Mouse (Mus musculus): ENCODE data around the gene Slc39a7.

Slc39a7 gene

DNA sequence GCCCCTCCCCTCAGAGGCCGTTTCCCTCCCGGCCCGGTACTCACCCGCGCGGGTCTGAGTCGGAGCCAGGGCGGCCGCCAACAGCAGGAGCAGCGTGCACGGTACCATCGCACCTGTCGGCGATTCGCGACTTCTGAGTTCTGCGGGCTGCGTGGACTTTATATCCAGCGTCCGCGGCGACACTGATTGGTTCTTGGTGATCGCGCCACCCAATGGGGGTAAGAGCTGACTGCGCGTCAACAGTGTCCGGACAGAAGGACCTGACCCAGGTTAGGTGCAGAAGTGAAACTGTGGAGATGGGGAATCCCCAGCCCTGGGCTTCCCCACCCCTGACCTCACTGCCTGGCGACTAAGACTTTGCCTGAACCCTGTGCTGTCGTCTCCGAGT lies 31.3 kb downstream of the Slc39a7 start, which contains the start of gene H2-K1:
TSS of gene H2-K1 (minus strand) at position 198 of the 388 bp plus-strand sequence.
- WGBS = 3% methylated on average over 30 of the region's 30 CpGs

DNA sequence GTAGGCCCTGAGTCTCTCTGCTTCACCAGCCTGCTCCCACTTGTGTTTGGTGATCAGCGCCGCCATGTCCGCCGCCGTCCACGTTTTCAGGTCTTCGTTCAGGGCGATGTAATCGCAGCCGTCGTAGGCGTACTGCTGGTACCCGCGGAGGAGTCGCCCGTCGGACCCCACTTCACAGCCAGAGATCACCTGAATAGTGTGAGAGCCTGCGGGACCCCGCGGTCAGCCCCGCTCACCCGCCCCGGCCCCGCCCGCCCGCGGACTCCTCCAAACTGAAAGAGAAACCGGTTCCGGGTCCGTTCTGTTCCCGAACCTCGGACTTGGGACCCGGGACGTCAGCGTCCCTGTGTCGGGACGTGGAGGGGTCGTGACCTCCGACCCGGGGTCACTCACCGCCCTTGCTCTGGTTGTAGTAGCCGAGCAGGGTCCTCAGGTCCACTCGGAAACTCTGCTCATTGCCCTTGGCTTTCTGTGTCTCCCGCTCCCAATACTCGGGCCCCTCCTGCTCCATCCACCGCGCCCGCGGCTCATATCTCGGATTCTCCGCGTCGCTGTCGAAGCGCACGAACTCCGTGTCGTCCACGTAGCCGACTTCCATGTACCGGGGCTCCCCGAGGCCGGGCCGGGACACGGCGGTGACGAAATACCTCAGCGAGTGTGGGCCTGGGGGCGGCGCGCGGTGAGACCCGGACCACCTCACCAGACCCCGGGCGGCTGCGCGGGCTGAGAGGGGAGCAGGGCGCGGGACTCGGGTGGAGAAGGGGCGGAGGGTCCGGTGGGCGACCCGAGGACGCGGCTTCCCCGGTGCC lies 31.9 kb downstream of the Slc39a7 start:
- WGBS = 2% methylated on average over 86 of the region's 87 CpGs

DNA sequence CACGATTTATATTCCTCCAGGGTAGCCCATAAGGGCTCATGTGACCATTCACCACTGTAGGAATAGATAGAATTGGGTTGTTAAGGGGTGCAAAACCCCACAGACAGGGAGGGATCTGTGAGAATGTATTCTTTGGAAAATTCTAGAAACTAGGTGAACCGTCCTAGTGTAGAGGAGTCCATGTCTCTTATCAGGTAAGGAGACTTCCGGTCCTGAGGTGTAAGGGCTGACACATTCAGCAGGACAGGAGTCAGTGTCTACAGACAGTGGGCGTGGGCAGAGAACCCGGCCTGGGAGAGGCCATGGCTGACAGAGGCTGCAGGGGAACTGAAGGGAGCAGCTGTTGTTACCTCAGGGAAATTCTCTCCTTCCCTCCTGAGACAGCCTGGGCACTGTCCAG lies 32.8 kb downstream of the Slc39a7 start:
- WGBS = 77% methylated on average over 5 of the region's 5 CpGs

DNA sequence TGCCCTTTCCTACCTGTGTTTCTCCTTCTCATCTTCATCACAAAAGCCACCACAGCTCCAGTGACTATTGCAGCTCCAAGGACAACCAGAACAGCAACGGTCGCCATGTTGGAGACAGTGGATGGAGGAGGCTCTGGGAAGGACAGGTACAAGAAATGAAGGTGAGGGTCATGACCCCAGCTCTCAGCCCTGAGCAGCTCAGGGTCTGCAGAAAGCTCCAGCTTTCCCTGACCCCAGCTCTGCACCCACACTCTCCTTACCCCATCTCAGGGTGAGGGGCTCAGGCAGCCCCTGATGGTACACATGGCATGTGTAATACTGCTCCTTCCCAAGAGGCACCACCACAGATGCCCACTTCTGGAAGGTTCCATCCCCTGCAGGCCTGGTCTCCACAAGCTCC lies 34.5 kb downstream of the Slc39a7 start:
- 96% methylated on average over 2 of the region's 2 CpGs for WGBS

DNA sequence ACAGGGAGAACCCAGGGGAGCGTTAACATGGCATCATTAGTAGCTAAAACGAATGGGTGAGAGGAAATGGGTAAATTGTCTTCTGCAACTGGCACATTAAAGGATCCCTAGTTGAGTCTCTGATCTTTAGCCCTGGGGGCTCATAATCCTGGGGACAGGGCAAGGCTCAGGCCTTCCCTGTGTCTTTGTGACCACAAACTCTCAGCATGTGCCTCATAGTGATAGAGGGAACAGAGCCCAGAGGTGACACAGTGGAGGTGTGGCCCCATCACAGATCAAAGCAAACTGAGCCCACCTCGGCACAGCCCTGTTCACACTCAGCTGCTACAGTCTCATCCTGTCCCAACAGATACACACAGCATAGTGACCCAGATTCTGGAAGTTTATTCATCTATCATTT lies 35.8 kb downstream of the Slc39a7 start:
- 86% methylated on average over 3 of the region's 3 CpGs for WGBS

DNA sequence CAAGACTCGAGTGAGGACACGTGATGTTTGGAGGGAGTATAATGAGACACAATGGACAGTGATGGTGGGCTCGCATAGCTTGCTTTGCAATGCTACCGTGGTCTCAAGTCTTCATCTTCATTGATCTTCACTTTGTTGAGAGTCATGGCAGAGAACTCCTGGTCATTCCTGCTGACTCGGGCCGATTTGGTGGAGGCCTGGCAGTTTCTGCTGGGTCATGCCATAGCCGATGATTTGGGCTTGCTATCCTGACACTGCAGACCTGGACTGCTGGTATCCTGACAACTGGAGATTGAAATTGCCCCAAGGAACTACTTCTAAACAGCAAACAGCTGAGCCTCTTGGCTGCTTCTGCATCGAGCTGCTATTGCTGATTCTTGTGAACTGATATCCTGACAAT lies 36.5 kb downstream of the Slc39a7 start:
- 94% methylated on average over 8 of the region's 8 CpGs for WGBS

DNA sequence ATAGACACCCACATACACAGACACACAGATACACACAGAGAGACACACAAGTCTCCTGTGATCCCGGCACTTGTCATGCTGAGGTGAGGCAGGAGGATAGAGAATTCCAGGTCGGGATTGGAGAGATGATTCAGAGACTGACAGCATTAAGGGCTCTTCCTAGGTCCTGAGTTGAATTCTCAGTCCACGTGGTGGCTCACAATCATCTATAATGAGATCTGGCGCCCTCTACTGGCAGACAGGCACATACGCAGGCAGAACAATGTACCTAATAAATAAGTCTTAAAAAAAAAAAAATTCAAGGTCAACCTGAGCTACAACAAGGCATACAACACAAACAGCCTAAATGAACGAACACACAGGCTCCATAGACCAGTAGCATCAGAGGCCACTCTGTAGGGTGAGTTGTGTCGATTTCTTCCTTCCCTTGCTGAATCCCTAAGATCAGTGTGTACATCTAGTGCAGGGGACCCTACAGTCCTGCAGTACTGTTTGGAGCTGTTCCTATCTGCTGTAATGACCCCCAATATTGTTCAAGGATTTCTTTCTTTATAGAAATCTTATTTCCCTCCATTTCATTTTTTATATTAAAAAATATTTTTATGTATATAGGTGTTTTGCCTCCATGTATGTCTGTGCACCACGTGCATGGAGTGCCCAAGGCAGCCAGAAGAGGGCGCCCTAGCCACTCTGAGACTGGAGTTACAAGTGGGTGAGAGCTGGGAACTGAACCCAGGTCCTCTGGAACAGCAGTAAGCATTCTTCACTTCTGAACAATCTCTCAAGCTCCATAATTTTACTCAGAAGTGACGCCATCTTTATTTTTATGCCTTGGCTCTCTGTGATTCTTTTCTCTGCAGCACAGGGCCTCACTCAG lies 39.5 kb downstream of the Slc39a7 start:
- WGBS = 31% methylated on average over 10 of the region's 10 CpGs

DNA sequence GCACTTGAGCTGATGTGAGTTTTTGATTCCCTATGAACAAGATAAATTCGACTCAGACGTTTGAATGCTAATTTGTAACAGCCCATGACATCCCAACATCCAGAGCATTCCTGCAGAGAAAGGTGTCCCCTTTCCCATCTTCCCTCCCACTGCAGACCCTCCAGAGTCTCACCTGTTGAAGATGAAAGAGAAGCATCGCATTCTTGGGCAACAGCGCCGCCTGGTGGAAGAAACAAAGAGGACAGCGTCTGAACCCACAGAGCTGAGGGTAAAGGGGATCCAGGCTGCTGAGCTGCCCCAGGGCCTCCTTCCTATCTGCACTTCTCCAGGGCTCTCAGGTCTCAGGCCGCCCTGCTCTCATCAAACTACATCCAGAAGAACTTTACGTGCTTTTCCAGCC lies 49.3 kb downstream of the Slc39a7 start:
- 11% methylated on average over 8 of the region's 8 CpGs for WGBS

DNA sequence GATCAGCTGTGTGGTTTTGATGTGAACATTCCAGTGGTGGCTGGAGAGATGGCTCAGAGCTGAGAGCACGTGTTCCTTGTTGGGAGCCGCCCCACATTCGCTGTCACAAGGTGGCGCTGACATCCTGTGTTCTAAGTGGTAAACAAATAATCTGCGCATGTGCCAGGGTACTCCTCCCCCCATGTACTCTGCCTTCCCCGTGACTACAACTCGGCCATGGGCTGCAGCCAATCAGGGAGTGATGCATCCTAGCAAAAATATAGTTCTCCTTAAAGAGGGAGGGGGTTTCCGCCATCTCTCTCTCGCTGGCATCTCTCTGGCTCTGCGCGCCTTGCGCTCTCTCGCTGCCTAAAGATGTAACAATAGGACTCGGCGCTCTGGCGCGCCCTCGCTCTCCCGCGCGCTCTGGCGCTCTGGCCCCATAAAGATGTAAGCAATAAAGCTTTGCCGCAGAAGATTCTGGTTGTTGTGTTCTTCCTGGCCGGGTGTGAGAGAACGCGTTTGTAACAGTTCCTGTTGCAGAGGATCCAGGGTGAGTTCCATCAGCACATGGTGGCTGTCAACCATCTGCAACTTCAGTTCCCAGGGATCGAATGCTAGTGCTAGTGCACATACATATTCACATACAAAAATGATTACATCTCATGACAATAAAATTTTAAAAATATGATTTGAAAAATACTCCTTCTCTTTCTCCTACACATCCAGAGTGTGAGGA lies 50.1 kb downstream of the Slc39a7 start:
- WGBS = under 1% methylated on average over 27 of the region's 27 CpGs

DNA sequence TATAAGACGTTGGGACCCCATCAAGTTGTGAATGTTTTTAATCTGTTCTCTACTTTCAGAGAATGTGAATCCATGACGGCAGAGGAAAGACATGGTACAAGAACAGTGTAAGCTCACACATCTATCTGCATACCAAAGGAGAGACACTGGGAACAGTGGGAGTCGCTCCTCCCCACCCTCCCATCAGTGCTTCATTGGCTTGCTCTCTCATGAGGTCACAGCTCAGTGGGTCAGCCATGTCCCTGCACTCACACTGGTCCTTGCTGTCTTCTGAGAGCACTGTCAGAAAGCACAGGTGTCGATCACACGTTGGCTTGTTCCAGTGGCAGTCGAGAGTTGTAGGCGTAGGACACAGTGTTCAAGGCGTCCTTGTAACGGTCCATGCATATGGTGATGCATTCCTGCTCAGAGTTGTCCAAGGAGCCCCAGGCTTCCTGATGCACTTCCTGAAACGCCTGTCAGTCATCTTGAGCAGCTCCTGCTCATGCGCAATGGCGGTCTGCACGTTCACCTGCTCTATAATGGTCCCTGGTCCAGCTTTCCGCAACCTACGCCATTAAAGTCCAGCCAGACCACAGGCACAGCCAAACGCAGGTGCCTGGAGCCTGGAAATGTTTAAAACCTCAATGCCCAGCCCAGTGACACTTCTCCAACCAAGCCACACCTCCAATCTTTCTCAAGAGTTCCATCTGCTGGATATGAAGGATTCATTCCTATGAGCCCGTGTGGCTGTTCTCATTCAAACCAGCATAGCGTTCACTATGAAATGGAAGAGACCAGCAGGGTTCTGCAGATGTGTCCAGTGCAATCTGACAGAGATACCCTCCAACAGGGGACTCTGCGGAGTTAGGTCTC lies 51.1 kb downstream of the Slc39a7 start:
- WGBS = 75% methylated on average over 19 of the region's 19 CpGs

DNA sequence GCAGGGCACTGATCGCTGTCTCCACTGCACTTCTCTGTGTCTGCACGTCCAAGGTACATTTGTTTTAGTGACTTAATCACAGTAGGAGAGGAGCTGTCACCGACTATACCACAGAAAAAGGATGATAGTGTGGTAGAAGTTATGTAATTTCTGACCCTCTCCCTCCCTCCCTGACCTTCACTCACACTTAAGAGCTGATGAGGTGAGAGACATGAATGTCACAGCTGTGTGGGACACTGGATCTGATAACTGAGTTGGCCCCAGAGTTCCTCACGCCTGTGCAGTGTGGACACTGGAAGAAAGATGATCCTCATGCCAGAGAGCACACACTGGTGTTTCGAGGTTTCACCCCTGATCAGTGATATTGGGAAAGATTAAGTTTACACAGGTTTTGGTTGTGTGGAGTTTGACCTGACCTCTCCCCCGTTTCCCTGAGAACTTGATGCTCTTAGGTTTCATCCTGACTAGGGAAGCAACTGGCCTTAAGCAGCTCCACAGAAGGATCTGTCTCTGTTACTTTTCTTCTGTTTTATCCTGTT lies 51.9 kb downstream of the Slc39a7 start:
- 85% methylated on average over 6 of the region's 6 CpGs for whole genome bisulfite sequencing

DNA sequence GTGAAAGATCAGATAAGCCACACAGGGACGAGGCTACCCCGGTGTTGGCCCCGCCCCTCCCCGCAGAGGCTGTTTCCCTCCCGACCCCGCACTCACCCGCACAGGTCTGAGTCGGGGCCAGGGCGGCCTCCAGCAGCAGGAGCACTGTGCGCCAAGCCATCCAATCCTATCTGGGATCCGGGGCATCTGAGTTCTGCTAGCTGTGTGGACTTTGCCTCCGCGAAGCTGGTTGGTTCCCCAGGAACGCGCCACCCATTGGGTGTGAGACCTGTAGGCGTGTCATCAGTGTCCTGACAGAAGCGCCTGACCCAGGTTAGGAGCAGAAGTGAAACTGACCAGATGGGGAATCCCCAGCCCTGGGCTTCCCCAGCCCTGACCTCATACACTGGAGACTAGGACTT lies 52.9 kb downstream of the Slc39a7 start:
- 4% methylated on average over 14 of the region's 17 CpGs for WGBS
